Mouse (Mus musculus) limb, embryonic 12.5 days (tissue): Measurements from ENCODE around the gene Gm43738. TPM values are rescaled to one million over a fixed set of nuclear protein-coding genes. Genes with fewer than 3 reads are reported as not detected.

Experiments used
- ATAC-seq: fragments of 200-750 bp; cut with Nextera tagmentation; 2 replicates; pipeline ENCODE4 v1.8.0; 2017; ENCODE audit warnings: low read depth, moderate TSS enrichment; ENCODE audit not compliant: insufficient number of reproducible peaks, insufficient read depth, low FRiP score, low TSS enrichment
- H3K27ac ChIP-seq: fragments of 300-500 bp; sonication (generic); 2 replicates; pipeline ENCODE4 v1.5.1; 2016; ENCODE audit warnings: mild to moderate bottlenecking, moderate library complexity
- H3K27me3 ChIP-seq: fragments of 300-500 bp; sonication (generic); 2 replicates; pipeline ENCODE4 v1.6.1; 2016; ENCODE audit warnings: mild to moderate bottlenecking, moderate library complexity
- H3K36me3 ChIP-seq: fragments of 300-500 bp; sonication (generic); 2 replicates; pipeline ENCODE4 v1.6.1; 2016; ENCODE audit warnings: mild to moderate bottlenecking, moderate library complexity
- H3K4me1 ChIP-seq: fragments of 300-500 bp; sonication (generic); replicated peaks from 2 replicates; pipeline ENCODE4 v1.6.1; 2016
- H3K4me2 ChIP-seq: fragments of 300-500 bp; sonication (generic); 2 replicates; pipeline ENCODE4 v1.6.1; 2016; ENCODE audit warnings: mild to moderate bottlenecking, moderate library complexity
- H3K4me3 ChIP-seq: fragments of 300-500 bp; sonication (generic); replicated peaks from 2 replicates; pipeline ENCODE4 v1.5.1; 2016; ENCODE audit warnings: mild to moderate bottlenecking
- H3K9ac ChIP-seq: fragments of 300-500 bp; sonication (generic); replicated peaks from 2 replicates; pipeline ENCODE4 v1.6.1; 2016; ENCODE audit warnings: mild to moderate bottlenecking, moderate library complexity
- H3K9me3 ChIP-seq: fragments of 300-500 bp; sonication (generic); 2 replicates; pipeline ENCODE4 v1.6.1; 2016; ENCODE audit warnings: mild to moderate bottlenecking, moderate library complexity
- WGBS: fragments of 180-500 bp; shearing (Covaris S2); methylation state at CpG from one replicate; pipeline ENCODE4 v1.1.7; 2016; 5-methylcytosine and 5-hydroxymethylcytosine counted together
- polyA plus RNA-seq: library from polyadenylated mRNA; unstranded; fragments of >200 nt; fragmentation: Nextera tagmentation; extraction: Ambion mirVana; gene quantifications from 2 replicates; pipeline ENCODE4 v1.2.1, GENCODE M21; 2016

Gm43738 gene
- polyA plus RNA-seq, 1 experiment from 2014 or later = 0.14 TPM

DNA sequence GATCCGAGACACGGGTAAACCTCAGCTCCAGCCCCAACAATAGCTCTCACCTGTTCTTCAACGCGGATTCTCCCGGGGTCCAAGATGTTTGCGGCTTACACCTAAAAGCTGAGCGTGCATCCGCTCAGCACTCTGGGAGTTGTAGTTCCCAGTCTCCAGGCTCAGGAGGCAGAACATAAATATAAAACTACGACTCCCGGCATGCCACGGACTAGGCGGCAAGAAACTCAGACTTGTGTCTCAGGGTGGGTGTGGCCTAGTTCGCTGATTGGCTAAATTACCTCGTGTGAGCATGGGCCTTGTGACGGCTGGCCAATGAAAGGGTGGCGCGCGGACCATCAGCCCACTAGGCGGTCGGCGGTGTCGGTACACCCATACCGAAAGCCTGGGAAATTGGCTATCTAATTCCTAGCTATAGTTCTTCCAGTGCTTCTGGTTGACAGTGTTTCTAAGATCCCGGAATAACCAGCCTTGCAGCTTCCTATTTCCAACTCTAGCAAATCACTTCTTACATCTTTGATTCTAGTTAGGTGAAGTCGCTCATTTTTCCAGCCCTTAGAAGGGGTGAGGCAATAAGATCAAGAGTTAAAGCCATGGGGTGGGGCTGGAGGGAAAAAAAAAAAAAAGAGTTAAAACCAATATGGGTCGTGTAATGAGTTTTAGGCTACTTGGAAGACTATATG lies 1.1 kb upstream of the Gm43738 start, which contains the start of gene Fdps:
Gene Fdps, minus strand, starts transcription at position 148 of the 683 bp plus-strand sequence.
- Histone ChIP-seq H3K9me3 (no peaks in the 10 kb centered on the region), H3K36me3 (peaks cover 28% of the 10 kb centered on the region), H3K9ac (peak within 1 kb of the TSS; percentile 73), H3K4me2 (peak within 1 kb of the TSS; percentile 92), H3K27ac (peak within 1 kb of the TSS; percentile 80), H3K4me3 (peak within 1 kb of the TSS; percentile 76), H3K27me3 (no peaks in the 10 kb centered on the region), H3K4me1 (peaks cover 22% of the 10 kb centered on the region)
- ATAC-seq = peak; percentile 98
- under 1% methylated on average over 26 of the region's 26 CpGs for WGBS

DNA sequence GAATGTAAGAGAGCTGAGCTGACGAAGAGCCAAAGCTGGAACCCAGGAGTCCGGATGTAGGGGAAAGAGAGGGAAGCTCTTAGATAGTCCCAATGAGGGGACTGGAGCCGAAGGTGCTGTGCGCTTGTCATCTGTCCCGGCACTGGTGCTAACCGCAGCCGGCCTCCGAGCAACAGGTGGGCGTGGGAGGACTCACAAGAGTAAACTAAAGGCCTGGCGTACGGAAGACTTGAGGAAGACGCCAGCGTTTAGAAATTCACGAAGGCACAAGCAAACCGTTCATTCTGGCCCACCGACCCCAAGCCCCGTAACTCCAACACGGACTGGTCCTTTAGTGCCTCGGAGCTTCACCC lies 536 bp upstream of the Gm43738 start:
- Histone ChIP-seq H3K27ac (peak overlapping the region; percentile 80), H3K4me2 (peak overlapping the region; percentile 92), H3K27me3 (no peaks in the 10 kb centered on the region), H3K4me1 (peaks cover 22% of the 10 kb centered on the region), H3K36me3 (peaks cover 33% of the 10 kb centered on the region), H3K9me3 (no peaks in the 10 kb centered on the region), H3K9ac (peak overlapping the region; percentile 73), H3K4me3 (peak overlapping the region; percentile 76)
- ATAC-seq = no peak
- under 1% methylated on average over 19 of the region's 19 CpGs for WGBS

DNA sequence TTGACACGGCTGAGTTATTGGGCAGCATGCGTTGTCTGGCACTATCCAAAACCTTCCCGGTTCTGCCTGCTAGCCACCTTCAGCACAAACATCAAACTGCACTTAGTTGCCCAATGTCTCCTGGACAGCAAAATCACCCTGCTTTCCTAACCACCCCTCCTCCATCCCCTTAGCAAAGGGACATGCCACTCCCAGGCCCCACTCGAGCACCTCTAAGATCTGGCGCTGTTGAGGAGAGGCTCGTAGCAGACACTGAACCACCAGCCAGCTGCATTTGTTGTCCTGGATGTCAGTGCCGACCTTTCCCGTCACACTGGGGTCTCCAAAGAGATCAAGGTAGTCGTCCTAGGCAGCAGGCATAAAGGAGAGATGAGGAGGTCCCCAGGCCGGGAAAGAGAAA lies 6.9 kb downstream of the Gm43738 start:
- WGBS = 85% methylated on average over 10 of the region's 10 CpGs
- Histone ChIP-seq H3K9ac (no peak overlapping the region), H3K4me3 (no peak overlapping the region), H3K36me3 (peaks cover 51% of the 10 kb centered on the region), H3K4me2 (0 out of 2 replicates have a peak overlapping the region, but pooled peaks have one; percentile 100), H3K27ac (no peak overlapping the region), H3K4me1 (peaks cover 26% of the 10 kb centered on the region), H3K9me3 (no peaks in the 10 kb centered on the region), H3K27me3 (peaks cover 29% of the 10 kb centered on the region)
- no peak for ATAC-seq

DNA sequence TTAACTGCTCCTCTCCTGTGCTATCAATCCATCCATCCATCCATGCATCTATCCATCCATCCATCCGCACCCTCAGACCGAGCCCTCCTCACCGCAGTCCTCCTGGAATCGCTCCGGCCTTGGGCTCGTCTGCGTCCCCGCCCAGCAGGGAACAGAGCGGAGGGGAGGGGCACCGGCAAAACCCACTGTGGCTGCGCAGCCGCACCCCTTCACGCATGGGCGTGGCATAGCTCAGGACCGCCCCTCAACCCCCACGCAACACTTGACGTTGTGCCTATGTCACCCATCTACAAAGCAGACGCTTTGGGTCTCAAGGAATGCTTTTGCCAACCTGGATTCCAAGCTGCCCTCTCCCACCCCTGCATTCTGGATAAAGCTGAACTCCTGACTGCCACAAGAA lies 7.7 kb downstream of the Gm43738 start, which contains the start of gene Rusc1:
Gene Rusc1, minus strand, starts transcription at position 137 of the 400 bp plus-strand sequence.
- Histone ChIP-seq H3K4me2 (peak within 1 kb of the TSS; percentile 100), H3K9ac (peak within 1 kb of the TSS; percentile 44), H3K4me3 (peak within 1 kb of the TSS; percentile 65), H3K36me3 (peaks cover 44% of the 10 kb centered on the region), H3K27ac (no peak within 1 kb of the TSS), H3K9me3 (no peaks in the 10 kb centered on the region), H3K27me3 (peaks cover 37% of the 10 kb centered on the region), H3K4me1 (peaks cover 33% of the 10 kb centered on the region)
- WGBS = under 1% methylated on average over 18 of the region's 18 CpGs
- peak; percentile 49 for ATAC-seq

DNA sequence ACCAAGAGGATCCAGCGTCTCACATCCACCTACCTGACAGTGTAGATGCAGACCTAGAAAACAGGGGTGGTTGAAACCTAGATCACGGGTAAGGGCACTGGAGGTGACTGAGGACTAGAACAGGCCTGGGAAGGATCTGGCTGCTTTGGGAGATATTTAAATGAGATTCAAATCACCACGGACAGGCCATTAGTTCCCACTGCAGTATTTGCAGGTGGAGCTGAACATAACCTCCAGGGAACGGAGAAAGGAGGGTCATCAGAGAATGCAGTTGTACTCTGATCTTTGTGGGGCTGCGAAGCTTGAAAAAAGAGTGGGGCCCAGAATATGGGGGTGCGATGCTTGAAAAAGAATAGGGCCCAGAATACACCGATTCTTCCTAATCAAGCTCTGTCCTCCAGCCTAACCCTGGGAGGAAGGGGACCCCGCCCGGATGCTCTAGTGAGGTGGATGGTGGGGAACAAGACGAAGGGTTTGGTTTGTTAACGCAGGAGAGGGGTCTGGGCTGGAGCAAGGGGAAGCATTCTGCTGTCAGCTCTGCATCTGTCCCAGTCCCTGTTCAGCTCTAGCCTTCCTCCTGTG lies 8.3 kb downstream of the Gm43738 start:
- Histone ChIP-seq H3K4me2 (peak overlapping the region; percentile 100), H3K27ac (no peak overlapping the region), H3K27me3 (peaks cover 43% of the 10 kb centered on the region), H3K9ac (peak overlapping the region; percentile 44), H3K36me3 (peaks cover 42% of the 10 kb centered on the region), H3K9me3 (no peaks in the 10 kb centered on the region), H3K4me1 (peaks cover 38% of the 10 kb centered on the region), H3K4me3 (peak overlapping the region; percentile 65)
- WGBS = 20% methylated on average over 11 of the region's 11 CpGs
- ATAC-seq = no peak

DNA sequence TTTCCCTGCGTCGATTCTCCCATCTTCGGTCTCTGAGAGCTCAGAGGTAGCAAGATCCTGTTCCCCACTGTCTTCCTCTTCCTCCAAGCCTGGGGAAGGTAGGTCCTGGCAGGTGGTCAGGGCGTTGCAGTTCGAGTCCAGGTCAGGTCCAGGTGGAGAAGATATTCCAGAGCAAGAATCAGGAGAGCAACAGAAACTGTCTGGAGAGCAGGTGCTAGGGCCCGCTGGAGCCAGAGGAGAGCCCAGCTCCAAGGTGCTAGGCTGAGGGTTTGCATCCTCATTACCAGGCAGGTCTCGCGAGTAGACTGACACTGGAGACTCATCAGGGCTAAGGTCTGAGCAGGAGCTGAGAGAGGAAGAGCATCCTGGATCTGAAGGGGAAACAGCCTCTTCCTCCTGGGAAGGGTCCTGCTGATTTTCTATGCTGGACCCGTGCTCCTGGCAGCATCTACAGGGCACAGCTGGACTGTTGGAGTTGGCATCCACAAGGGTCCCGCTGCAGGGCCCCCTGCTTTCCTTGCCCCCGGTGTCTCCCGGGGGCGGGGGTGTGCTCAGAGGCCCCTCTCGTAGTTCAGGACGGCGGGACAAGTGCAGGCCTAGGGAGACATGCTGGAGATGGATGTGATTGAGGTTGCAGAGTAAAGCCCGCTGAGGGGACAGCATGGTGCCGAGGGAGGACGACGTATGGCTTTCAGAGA lies 8.9 kb downstream of the Gm43738 start:
- peaks cover 43% of the 10 kb centered on the region for H3K4me1 ChIP-seq
- no peak overlapping the region for H3K27ac ChIP-seq
- WGBS = 8% methylated on average over 20 of the region's 20 CpGs
- ATAC-seq = no peak
- peak overlapping the region; percentile 42; the same call in 1 of the 2 replicates for H3K9ac ChIP-seq
- H3K36me3 ChIP-seq = peaks cover 35% of the 10 kb centered on the region
- no peaks in the 10 kb centered on the region for H3K9me3 ChIP-seq
- H3K4me3 ChIP-seq = peak overlapping the region; percentile 65
- peaks cover 43% of the 10 kb centered on the region for H3K27me3 ChIP-seq
- H3K4me2 ChIP-seq = peak overlapping the region; percentile 100

DNA sequence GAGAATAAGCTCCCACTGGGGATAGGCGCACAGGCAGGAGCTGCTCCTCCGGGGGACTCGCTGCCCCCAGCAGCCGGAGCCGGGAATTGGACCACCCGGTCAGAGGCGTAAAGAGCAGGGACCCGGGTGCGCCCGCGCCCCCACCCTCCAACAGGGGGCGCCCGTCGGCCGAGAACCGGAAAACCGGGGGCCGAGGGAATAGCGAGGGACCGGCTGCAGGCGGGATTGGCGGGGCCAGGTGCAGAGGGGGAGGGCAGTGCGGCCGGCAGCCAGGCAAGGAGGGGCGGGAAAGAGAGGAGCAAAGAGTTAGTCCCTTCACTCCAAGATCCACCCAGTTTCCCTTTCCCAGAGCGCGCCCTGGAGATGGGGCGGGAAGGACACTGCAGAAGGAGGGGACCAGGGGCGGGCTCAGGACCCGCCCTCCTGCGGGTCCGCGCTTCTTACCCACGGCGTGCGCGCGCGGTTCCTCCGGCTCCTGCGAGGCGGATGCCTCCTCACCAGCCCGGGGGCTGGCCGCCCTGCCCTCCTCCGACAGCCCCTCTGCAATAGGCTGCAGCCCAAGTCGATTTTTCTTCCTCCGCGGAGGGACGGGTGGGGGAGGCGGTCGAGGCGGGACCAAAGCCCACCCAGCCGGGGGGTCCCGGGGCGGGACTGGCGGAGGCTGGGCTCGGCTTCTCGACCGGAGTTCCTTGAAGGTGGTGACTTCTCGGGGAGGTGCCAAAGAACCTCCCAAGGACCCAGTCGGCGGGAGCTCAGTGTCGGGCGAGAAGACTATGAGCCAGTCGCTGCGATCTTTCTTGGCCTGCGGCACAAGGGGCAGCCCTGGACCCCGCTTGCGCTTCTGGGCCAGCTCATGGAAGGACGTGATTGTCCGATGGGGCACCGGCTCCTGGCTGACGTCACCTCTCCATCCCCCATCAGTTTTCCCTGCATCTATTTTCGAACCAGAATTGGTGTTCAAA lies 9.9 kb downstream of the Gm43738 start:
- Histone ChIP-seq H3K36me3 (peaks cover 32% of the 10 kb centered on the region), H3K4me1 (peaks cover 46% of the 10 kb centered on the region), H3K4me2 (peak overlapping the region; percentile 100), H3K9ac (peak overlapping the region; percentile 76), H3K27me3 (peaks cover 43% of the 10 kb centered on the region), H3K27ac (peak overlapping the region; percentile 80), H3K4me3 (peak overlapping the region; percentile 65), H3K9me3 (no peaks in the 10 kb centered on the region)
- under 1% methylated on average over 71 of the region's 74 CpGs for WGBS
- peak; percentile 58 for ATAC-seq

DNA sequence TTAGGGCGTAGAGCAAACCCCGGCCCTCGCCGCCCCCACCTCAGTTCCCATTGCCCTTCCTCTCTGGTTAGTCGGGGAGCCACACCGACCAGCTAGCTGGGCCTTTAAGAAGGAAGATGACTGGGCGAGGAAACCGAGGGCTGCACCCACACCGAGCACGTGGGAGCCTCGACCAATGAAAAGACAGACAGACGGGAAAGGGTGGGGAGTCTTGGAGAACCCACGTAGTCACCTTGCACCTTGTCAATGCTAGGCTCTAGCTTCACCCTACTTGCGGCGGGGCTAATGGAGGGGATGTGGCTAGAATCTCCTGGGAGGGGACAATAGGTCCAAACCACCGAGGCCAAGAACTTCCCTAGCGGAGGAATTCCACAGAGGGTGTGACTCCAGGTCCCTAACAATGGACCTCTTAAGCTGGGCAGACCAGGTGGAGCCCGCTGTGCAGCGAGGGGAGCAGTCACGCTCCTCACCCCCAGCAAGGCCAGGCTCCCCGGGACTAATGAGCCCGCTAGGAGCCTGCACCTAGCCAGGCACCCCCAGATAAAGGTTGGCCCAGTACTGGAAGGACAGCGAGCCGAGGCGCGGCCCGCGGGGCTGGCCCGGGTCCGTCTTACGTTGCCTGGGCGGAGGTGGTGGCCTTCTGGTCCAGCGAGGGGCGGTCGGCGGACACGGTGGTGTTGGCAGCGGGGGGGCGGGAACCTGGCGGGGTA lies 10.9 kb downstream of the Gm43738 start:
- peak overlapping the region; percentile 76 for H3K9ac ChIP-seq
- H3K27me3 ChIP-seq = peaks cover 43% of the 10 kb centered on the region
- H3K9me3 ChIP-seq = no peaks in the 10 kb centered on the region
- peaks cover 22% of the 10 kb centered on the region for H3K36me3 ChIP-seq
- H3K4me3 ChIP-seq = peak overlapping the region; percentile 65
- peak overlapping the region; percentile 80 for H3K27ac ChIP-seq
- ATAC-seq = peak; percentile 65
- peak overlapping the region; percentile 100 for H3K4me2 ChIP-seq
- WGBS = under 1% methylated on average over 39 of the region's 40 CpGs
- peaks cover 46% of the 10 kb centered on the region for H3K4me1 ChIP-seq

DNA sequence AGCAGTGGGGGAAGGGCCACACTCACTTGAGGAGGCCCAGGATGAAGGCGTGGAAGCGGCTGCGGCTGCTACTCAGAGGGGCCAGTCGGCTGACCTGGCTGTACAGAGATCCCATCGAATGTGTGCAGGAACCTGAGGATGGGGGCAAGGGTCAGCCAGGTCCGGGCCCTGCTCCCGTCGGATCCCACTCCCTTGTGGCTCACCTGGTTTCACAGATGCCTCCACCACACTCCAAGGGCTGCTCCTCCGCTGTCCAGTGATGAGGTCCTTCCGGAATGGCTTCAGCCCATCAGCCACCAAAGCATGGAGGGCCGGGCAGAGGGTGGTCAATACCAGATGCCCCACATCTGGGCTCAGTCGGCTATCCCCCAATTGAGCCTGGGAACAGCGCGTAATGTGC lies 11.9 kb downstream of the Gm43738 start:
- Histone ChIP-seq H3K27ac (no peak overlapping the region), H3K9ac (no peak overlapping the region; the same call in 1 of the 2 replicates), H3K27me3 (peaks cover 42% of the 10 kb centered on the region)

More for the DNA sequence above, 11.9 kb downstream of the Gm43738 start:
- Histone ChIP-seq H3K4me1 (peaks cover 46% of the 10 kb centered on the region), H3K9me3 (no peaks in the 10 kb centered on the region), H3K36me3 (peaks cover 16% of the 10 kb centered on the region), H3K4me2 (peak overlapping the region; percentile 100), H3K4me3 (peak overlapping the region; percentile 65)
- ATAC-seq = no peak
- 54% methylated on average over 14 of the region's 14 CpGs for WGBS
